Mouse (Mus musculus): ENCODE measurements around the gene Pgp. TPM values are rescaled to one million over a fixed set of nuclear protein-coding genes. Genes with fewer than 3 reads are reported as not detected.

The Pgp gene
- total and polyA plus RNA-seq, 3 experiments: 35.7 to 44.5 (median 39.1) TPM

DNA sequence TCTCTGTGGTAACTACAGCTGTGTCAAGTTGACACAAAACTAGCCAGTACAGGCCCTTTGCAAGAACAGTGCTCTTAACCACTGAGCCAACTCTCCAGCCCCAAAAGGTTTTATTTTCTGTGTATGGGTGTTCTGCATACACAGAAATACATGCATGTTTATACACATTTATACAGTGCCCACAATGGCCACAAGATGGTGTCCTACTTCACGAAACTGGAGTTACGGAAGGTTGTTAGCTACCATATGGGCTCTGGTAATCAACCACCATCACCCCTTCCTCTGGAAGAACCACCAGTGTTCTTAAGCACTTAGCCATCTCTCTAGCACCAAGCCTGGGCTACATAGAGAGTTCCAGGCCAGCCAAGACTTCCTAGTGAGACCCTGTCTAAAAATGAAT lies 8.6 kb upstream of the Pgp start:
- Histone ChIP-seq H3K9ac (ENCODE audit: low read depth, low read length) (no peak overlapping the region), H3K27me3 (ENCODE audit: control insufficient read depth, insufficient read depth, low read length) (no peaks in the 10 kb centered on the region), H3K36me3 (ENCODE audit: control insufficient read depth, insufficient read depth, low read length) (no peaks in the 10 kb centered on the region), H3K4me1 (ENCODE audit: control insufficient read depth, insufficient read depth, low read length) (no peaks in the 10 kb centered on the region), H3K27ac (no peak overlapping the region), H3K79me2 (replicated peaks; ENCODE audit: control insufficient read depth, insufficient read depth, low read length) (no peaks in the 10 kb centered on the region), H3K4me3 (no peak overlapping the region)
- DNase-seq: no peak
- 80% methylated on average over 2 of the region's 2 CpGs for WGBS
- intact Hi-C loops (cut with DNase I): no loop called here
- TF ChIP-seq CTCF (IDR thresholded peaks at IDR 0.05): peak; percentile 60
- TF ChIP-seq POLR2A (IDR thresholded peaks at IDR 0.05; ENCODE audit: insufficient read depth, low read depth, low read length): no peak
- TF ChIP-seq EP300 (IDR thresholded peaks at IDR 0.05; ENCODE audit: insufficient read depth, low read depth, low read length): no peak

DNA sequence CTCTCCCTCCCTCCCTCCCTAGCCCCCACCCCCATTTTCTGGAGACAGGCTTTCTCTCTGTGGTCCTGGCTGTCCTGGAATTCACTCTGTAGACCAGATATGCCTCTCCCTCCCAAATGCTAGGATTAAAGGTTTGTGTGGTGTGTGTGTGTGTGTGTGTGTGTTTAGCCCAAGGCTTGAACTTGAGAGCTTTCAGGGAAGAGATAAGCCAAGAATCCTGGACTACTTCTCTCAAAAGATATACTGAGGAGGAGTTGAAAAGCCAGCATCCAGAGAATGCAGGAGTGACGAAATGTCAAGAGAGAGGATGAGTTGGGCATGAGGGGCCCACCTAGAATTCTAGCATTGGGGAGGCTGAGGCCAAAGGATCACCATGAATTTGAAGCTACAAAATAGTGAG lies 7.3 kb upstream of the Pgp start:
- WGBS: 79% methylated on average over 1 of the region's 1 CpGs
- Histone ChIP-seq H3K4me3 (no peak overlapping the region), H3K27ac (no peak overlapping the region), H3K4me1 (ENCODE audit: control insufficient read depth, insufficient read depth, low read length) (no peaks in the 10 kb centered on the region), H3K27me3 (ENCODE audit: control insufficient read depth, insufficient read depth, low read length) (no peaks in the 10 kb centered on the region), H3K79me2 (replicated peaks; ENCODE audit: control insufficient read depth, insufficient read depth, low read length) (no peaks in the 10 kb centered on the region), H3K9ac (ENCODE audit: low read depth, low read length) (no peak overlapping the region), H3K36me3 (ENCODE audit: control insufficient read depth, insufficient read depth, low read length) (no peaks in the 10 kb centered on the region)
- intact Hi-C loops (cut with DNase I): no loop called here
- no peak for DNase-seq
- TF ChIP-seq EP300 (IDR thresholded peaks at IDR 0.05; ENCODE audit: insufficient read depth, low read depth, low read length): no peak
- TF ChIP-seq POLR2A (IDR thresholded peaks at IDR 0.05; ENCODE audit: insufficient read depth, low read depth, low read length): no peak
- no peak for TF ChIP-seq CTCF (IDR thresholded peaks at IDR 0.05)

DNA sequence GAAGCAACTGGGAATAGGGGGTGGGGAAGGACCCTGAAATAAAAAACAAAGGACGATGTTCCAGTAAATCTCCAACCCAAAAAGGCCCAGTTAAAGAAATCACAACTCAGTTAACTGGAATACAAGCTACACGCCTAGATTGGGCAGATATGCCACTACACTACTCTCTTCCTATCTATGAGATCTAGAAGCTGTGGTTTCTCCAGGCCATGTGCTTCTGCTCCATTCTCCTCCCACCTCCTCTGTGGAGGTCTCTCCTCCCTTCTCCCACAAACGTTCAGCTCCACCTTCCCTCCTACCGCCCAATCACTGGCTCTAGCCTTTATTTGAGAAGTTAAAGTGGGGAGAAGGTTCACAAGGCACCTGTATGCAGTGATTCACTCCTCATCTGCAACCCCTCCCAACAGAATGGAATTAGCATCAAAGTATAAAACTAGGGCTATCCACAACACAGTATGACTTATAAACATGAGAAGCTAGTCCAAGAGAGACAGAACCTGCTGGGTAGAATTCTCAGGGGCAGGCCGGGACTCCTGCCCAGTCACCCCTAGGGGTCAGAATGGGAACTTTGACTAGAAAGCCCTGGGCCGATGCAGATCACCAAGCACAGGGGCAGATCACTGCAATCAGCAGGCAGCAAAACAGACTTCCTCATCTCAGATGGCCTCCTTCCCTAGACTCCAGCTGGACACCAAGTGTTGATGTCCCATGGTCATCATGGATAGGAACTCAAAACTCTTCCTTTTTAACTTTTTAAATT lies 6.6 kb upstream of the Pgp start:
- H3K36me3 ChIP-seq (ENCODE audit: control insufficient read depth, insufficient read depth, low read length): no peaks in the 10 kb centered on the region
- H3K4me3 ChIP-seq: no peak overlapping the region
- H3K27ac ChIP-seq: no peak overlapping the region
- no peaks in the 10 kb centered on the region for H3K4me1 ChIP-seq (ENCODE audit: control insufficient read depth, insufficient read depth, low read length)
- no peak for DNase-seq
- TF ChIP-seq EP300 (IDR thresholded peaks at IDR 0.05; ENCODE audit: insufficient read depth, low read depth, low read length): no peak
- TF ChIP-seq POLR2A (IDR thresholded peaks at IDR 0.05; ENCODE audit: insufficient read depth, low read depth, low read length): no peak
- no peak for TF ChIP-seq CTCF (IDR thresholded peaks at IDR 0.05)
- H3K9ac ChIP-seq (ENCODE audit: low read depth, low read length): no peak overlapping the region
- intact Hi-C loops (cut with DNase I): no loop called here
- H3K79me2 ChIP-seq (replicated peaks; ENCODE audit: control insufficient read depth, insufficient read depth, low read length): no peaks in the 10 kb centered on the region
- 63% methylated on average over 6 of the region's 6 CpGs for WGBS
- H3K27me3 ChIP-seq (ENCODE audit: control insufficient read depth, insufficient read depth, low read length): no peaks in the 10 kb centered on the region

DNA sequence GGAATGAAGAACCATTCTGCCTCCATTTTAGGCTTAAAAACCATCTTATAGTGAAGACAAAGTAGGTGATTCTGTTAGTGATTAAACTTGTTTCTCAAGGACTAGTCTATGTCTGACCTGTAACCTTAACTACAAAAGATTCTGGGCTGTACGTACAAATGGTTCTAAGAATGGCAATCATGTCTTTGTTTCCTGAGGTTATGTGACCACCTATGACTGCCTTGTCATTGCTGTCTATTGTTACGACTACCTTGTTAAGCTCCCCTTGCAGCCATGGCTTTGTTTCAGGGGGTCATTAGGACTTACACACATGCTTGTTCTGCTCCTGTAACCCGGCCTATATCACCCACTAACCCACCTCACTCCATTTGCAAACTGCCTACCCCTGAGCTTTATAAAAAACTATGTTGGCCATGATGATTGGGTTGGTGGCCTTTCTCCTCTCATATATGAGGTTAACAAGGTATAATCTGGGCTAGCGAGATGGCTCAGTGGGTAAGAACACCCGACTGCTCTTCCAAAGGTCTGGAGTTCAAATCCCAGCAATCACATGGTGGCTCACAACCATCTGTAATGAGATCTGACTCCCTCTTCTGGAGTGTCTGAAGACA lies 1.5 kb upstream of the Pgp start:
- H3K9ac ChIP-seq (ENCODE audit: low read depth, low read length): no peak overlapping the region
- no peak for DNase-seq
- H3K27me3 ChIP-seq (ENCODE audit: control insufficient read depth, insufficient read depth, low read length): no peaks in the 10 kb centered on the region
- H3K27ac ChIP-seq: no peak overlapping the region
- H3K79me2 ChIP-seq (replicated peaks; ENCODE audit: control insufficient read depth, insufficient read depth, low read length): peaks cover 2% of the 10 kb centered on the region
- peaks cover 11% of the 10 kb centered on the region for H3K4me1 ChIP-seq (ENCODE audit: control insufficient read depth, insufficient read depth, low read length)
- intact Hi-C loops (cut with DNase I): no loop called here
- peaks cover 1% of the 10 kb centered on the region; the same call in 1 of the 2 replicates for H3K36me3 ChIP-seq (ENCODE audit: control insufficient read depth, insufficient read depth, low read length)
- WGBS: 92% methylated on average over 5 of the region's 5 CpGs
- H3K4me3 ChIP-seq: no peak overlapping the region
- TF ChIP-seq EP300 (IDR thresholded peaks at IDR 0.05; ENCODE audit: insufficient read depth, low read depth, low read length) (no peak), POLR2A (IDR thresholded peaks at IDR 0.05; ENCODE audit: insufficient read depth, low read depth, low read length) (no peak)

DNA sequence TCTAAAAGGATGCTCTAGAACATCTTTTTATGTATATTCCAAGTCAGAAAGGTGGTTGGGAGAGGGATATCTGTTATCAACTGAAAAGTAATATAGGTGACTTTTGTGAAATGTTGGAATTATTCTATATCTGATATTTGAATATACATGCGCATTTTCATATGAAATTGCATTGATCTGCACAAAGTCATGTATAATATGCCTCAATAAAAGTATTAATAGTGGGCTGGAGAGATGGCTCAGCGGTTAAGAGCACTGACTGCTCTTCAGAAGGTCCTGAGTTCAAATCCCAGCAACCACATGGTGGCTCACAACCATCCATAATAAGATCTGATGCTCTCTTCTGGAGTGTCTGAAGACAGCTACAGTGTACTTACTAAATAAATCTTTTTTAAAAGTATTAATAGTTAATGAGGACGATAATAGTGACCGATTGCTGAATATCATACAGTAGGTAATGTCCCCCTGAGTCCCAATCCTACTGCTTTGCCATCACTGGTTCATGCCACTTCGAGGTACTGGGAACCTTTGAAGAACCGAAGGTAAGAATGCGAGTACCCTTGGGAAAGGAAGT lies 769 bp upstream of the Pgp start:
- Histone ChIP-seq H3K27me3 (ENCODE audit: control insufficient read depth, insufficient read depth, low read length) (no peaks in the 10 kb centered on the region), H3K4me3 (peak overlapping the region; percentile 71)
- 18% methylated on average over 7 of the region's 7 CpGs for WGBS

More for the DNA sequence above, 769 bp upstream of the Pgp start:
- TF ChIP-seq POLR2A (IDR thresholded peaks at IDR 0.05; ENCODE audit: insufficient read depth, low read depth, low read length): no peak
- no peak for TF ChIP-seq EP300 (IDR thresholded peaks at IDR 0.05; ENCODE audit: insufficient read depth, low read depth, low read length)
- no peak for TF ChIP-seq CTCF (IDR thresholded peaks at IDR 0.05)
- Histone ChIP-seq H3K27ac (peak overlapping the region; percentile 97), H3K9ac (ENCODE audit: low read depth, low read length) (peak overlapping the region; percentile 62), H3K36me3 (ENCODE audit: control insufficient read depth, insufficient read depth, low read length) (peaks cover 1% of the 10 kb centered on the region; the same call in 1 of the 2 replicates), H3K4me1 (ENCODE audit: control insufficient read depth, insufficient read depth, low read length) (peaks cover 11% of the 10 kb centered on the region), H3K79me2 (replicated peaks; ENCODE audit: control insufficient read depth, insufficient read depth, low read length) (peaks cover 2% of the 10 kb centered on the region)
- DNase-seq: no peak
- intact Hi-C loops (cut with DNase I): no loop called here

All from heart, adult 2 months (tissue).